In the genomic region with DNA sequence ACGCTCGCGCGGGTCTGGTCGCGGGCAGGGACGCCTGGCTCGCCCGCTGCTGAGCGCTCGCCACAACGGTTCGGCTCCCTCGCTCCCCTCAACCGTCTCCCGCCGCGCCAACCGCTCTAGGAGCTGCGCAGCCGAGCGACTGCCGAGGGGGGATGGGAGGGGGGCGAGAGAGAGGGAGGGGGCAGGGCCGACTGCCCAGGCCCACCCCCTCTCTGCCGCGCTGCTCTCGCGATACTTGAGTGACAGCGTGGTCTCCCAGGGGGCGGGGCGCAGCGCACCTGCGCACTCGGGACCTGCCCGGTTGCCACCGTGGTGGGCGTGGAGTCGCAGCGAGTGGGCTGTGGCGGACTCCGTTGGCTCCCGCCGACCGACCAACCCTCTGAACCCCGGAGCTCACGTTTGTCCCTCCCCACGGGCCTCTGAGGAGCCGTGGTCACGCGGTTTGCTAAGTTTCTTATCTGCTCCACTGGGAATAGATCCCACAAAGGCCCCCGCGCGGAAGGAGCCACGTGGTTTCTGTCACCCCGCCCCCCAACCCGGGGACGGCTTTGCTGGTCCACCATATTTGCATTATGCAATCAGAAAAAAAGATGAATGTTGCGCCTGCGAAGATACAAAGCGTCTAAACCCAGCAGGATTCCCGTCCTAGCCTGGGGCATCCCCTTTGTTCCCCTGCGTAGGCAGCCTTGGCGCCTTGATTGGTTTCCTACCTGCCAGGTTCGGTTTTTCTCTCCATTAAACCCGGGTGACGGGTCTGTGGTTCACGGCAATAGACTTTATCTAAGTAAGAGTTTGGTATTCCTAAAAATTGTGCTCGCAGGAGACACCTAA, we compare ENCODE assay signal across 8 mouse cellular contexts. TPM values are rescaled to one million over a fixed set of nuclear protein-coding genes. Genes with fewer than 3 reads are reported as not detected.
DNase-seq lines count a peak whose midpoint lies in the region; ATAC-seq lines count a peak whose summit lies in the region.

A gene (minus strand): TSS at position 469 of the 831 bp plus-strand sequence.
A gene (plus strand): TSS at position 567 of the 831 bp plus-strand sequence.

- ATAC-seq in megakaryocyte progenitor cell, adult 5-6 weeks (replicated peaks; ENCODE audit: poor library complexity): peak; percentile 81

- DNase-seq in adipocyte (ENCODE audit: low spot score): peak; percentile 97
- peak; percentile 97 for DNase-seq in embryo, embryonic 10 days (ENCODE audit: low spot score)
- peak; percentile 99 for DNase-seq in gastrocnemius, postnatal 10 days
- peak; percentile 98 for DNase-seq in induced T-regulatory cell, adult 2 months (ENCODE audit: low read depth)
- peak; percentile 96 to 98 for DNase-seq in left cerebral cortex, adult 9 months (ENCODE audit: low spot score in 2 of 2)
- DNase-seq in right cerebral cortex, postnatal 14 days: peak; percentile 99
- peak; percentile 98 for DNase-seq in urinary bladder, postnatal 36 days (ENCODE audit: low spot score in 2 of 2)

RNA-seq across cellular contexts. Expression of the first gene that starts in this region (rescaled TPM):
- 10 to 100 TPM; 15.9 to 24.0 TPM for total RNA-seq in gastrocnemius, postnatal 10 days (2021)
- total RNA-seq in megakaryocyte progenitor cell, adult 5-6 weeks (2015): 20.2 and 28.5 TPM in 2 replicates
- 23.9 and 51.9 TPM in 2 replicates for total RNA-seq in megakaryocyte progenitor cell, adult 5-6 weeks (2017)

RNA-seq across cellular contexts. Expression of the second gene that starts in this region (rescaled TPM):
- 1 to 10 TPM; 1.2 to 1.6 TPM for total RNA-seq in gastrocnemius, postnatal 10 days (2021)
- total RNA-seq in megakaryocyte progenitor cell, adult 5-6 weeks (2015): 0.66 TPM in 1 of 2 replicates, not detected in the other
- not detected in 2 replicates for total RNA-seq in megakaryocyte progenitor cell, adult 5-6 weeks (2017)

Comparison
In these comparisons a context has a peak if more than half of its experiments do, and no peak if none do; other contexts are left out.
1. Peak in every context shown above with its lines: DNase-seq and ATAC-seq.